Mouse (Mus musculus) midbrain, embryonic 16.5 days (tissue): ENCODE data around the gene Zfp280b. TPM values are rescaled to one million over a fixed set of nuclear protein-coding genes. Genes with fewer than 3 reads are reported as not detected.

Experiments used
- microRNA-seq: library from miRNA; unstranded; fragments of <30 nt; microRNA quantifications from one replicate; pipeline ENCODE4, GENCODE M21; 2017
- polyA plus RNA-seq: library from polyadenylated mRNA; unstranded; fragments of >200 nt; fragmentation: Nextera tagmentation; extraction: Ambion mirVana; gene quantifications from 2 replicates; pipeline ENCODE4 v1.2.1, GENCODE M21; 2015

Zfp280b gene
- polyA plus RNA-seq, 1 experiment from 2014 or later = 11.9 TPM

Small RNA genes within 50 kb of the gene (microRNA-seq; reads per million reads assigned to microRNA genes)
- not detected for gene Mir6409

Other genes starting within 250 kb of the Zfp280b start
- 18.7 and 20.3 TPM in 2 replicates for gene Gstt1, start 234.1 kb upstream of the Zfp280b start, polyA plus RNA-seq
- gene Gstt4, start 210.1 kb upstream of the Zfp280b start, polyA plus RNA-seq = not detected in 2 replicates
- gene Gstt2, start 195.2 kb upstream of the Zfp280b start, polyA plus RNA-seq = 7.0 TPM in 2 replicates
- 1,399 and 1,460 TPM in 2 replicates for gene Mif, start 172.4 kb upstream of the Zfp280b start, polyA plus RNA-seq
- gene Derl3, start 139.2 kb upstream of the Zfp280b start, polyA plus RNA-seq = 1.1 and 1.4 TPM in 2 replicates
- 262 and 281 TPM in 2 replicates for gene Smarcb1, start 111.0 kb upstream of the Zfp280b start, polyA plus RNA-seq
- gene Chchd10, start 99.5 kb upstream of the Zfp280b start, polyA plus RNA-seq = 72.1 and 93.2 TPM in 2 replicates
- 13.3 and 14.6 TPM in 2 replicates for gene Mmp11, start 96.2 kb upstream of the Zfp280b start, polyA plus RNA-seq
- 0.92 and 1.0 TPM in 2 replicates for gene Gm867, start 92.0 kb upstream of the Zfp280b start, polyA plus RNA-seq
- 0.84 and 1.5 TPM in 2 replicates for gene Vpreb3, start 89.6 kb upstream of the Zfp280b start, polyA plus RNA-seq
- gene Gm5134, start 78.1 kb upstream of the Zfp280b start, polyA plus RNA-seq = not detected in 2 replicates
- gene Slc5a4b, start 78.3 kb downstream of the Zfp280b start, polyA plus RNA-seq = not detected in 2 replicates
- 0.11 and 0.32 TPM in 2 replicates for gene Slc5a4a, start 114.8 kb downstream of the Zfp280b start, polyA plus RNA-seq
- 419 and 423 TPM in 2 replicates for gene Prmt2, start 205.2 kb downstream of the Zfp280b start, polyA plus RNA-seq
- 0.92 and 2.1 TPM in 2 replicates for gene S100b, start 221.2 kb downstream of the Zfp280b start, polyA plus RNA-seq